Mouse (Mus musculus) mouse embryonic stem cell (cell line): Measurements from ENCODE around the gene Arfgap1.

Experiments used
- in situ Hi-C, 2 experiments: fragments of 300-500 bp; cut with MboI; formaldehyde crosslinking; loops; 1 replicate in 1 of 2; 3 replicates in 1 of 2; pipeline ENCODE4 v1.14.3; 2019 to 2020; ENCODE audit warnings: low sequenced_read_pairs in 2 of 2, low pct_unique_long_range_greater_than_20kb in 1 of 2, mixed read lengths in 1 of 2; ENCODE audit not compliant: unreplicated experiment in 1 of 2

The Arfgap1 gene

GRCm38 (mm10) chr2:180967010-180967763, at the start of gene Arfgap1:
Arfgap1 (plus strand) TSS chr2:180967225.
- in situ Hi-C loops, result no loop called here

GRCm38 (mm10) chr2:180919913-180920809, 46.9 kb upstream of the Arfgap1 start:
- in situ Hi-C loops, result loop anchor here in 1 of 2 experiments (5.0 kb wide), 1 partner anchor 42 kb away; no protein-coding TSS in a partner anchor

- in situ Hi-C loops, result loop anchor here in 1 of 2 experiments (5.0 kb wide), 1 partner anchor 41 kb away; no protein-coding TSS in a partner anchor
These were observed 46.1 kb upstream of the Arfgap1 start, which contains the start of gene Ythdf1 for GRCm38 (mm10) chr2:180920810-180921400. Ythdf1 (minus strand) TSS chr2:180920949.

- in situ Hi-C loops, result loop anchor here in 1 of 2 experiments (5.0 kb wide), 1 partner anchor 40 kb away; no protein-coding TSS in a partner anchor
These were observed 44.3 kb upstream of the Arfgap1 start for GRCm38 (mm10) chr2:180922739-180923138.

GRCm38 (mm10) chr2:180925176-180925575, 41.8 kb upstream of the Arfgap1 start:
- in situ Hi-C loops, result loop anchor here in 1 of 2 experiments (5.0 kb wide), 1 partner anchor 37 kb away; no protein-coding TSS in a partner anchor

- in situ Hi-C loops, result loop anchor here in 1 of 2 experiments (5.0 kb wide), 1 partner anchor 34 kb away; no protein-coding TSS in a partner anchor
These were observed 38.3 kb upstream of the Arfgap1 start, which contains the start of gene Birc7 for GRCm38 (mm10) chr2:180928723-180929122. Birc7 (plus strand) TSS chr2:180929023.

- in situ Hi-C loops, result no loop called here
These were observed 34.6 kb upstream of the Arfgap1 start for GRCm38 (mm10) chr2:180932418-180932817.

- in situ Hi-C loops, result no loop called here
These were observed 26.8 kb upstream of the Arfgap1 start for GRCm38 (mm10) chr2:180940187-180940586.

- in situ Hi-C loops, result no loop called here
These were observed 25.2 kb upstream of the Arfgap1 start for GRCm38 (mm10) chr2:180941869-180942268.

GRCm38 (mm10) chr2:180949947-180950346, 17.1 kb upstream of the Arfgap1 start:
- in situ Hi-C loops, result no loop called here

- in situ Hi-C loops, result no loop called here
These were observed 14.3 kb upstream of the Arfgap1 start for GRCm38 (mm10) chr2:180952731-180953171.

GRCm38 (mm10) chr2:180953638-180954037, 13.4 kb upstream of the Arfgap1 start:
- in situ Hi-C loops, result no loop called here

- in situ Hi-C loops, result no loop called here
These were observed 12.7 kb upstream of the Arfgap1 start, which contains the start of gene Nkain4 for GRCm38 (mm10) chr2:180954061-180955047. Nkain4 (minus strand) TSS chr2:180954699.

GRCm38 (mm10) chr2:180959605-180960004, 7.4 kb upstream of the Arfgap1 start:
- in situ Hi-C loops, result loop anchor here (5.0 kb wide), 2 partner anchors 32 to 37 kb away; partner anchors contain the start of genes Birc7 (in 1 of the 2) and Ythdf1 (in 1 of the 2)

GRCm38 (mm10) chr2:180960187-180960586, 6.8 kb upstream of the Arfgap1 start:
- in situ Hi-C loops, result loop anchor here (5.0 kb wide), 2 partner anchors 33 to 38 kb away; partner anchors contain the start of genes Birc7 (in 1 of the 2) and Ythdf1 (in 1 of the 2)

- in situ Hi-C loops, result loop anchor here (5.0 kb wide), 2 partner anchors 35 to 40 kb away; partner anchors contain the start of genes Birc7 (in 1 of the 2) and Ythdf1 (in 1 of the 2)
These were observed 4.3 kb upstream of the Arfgap1 start for GRCm38 (mm10) chr2:180962616-180963308.
